ENCODE assay signal across 18 mouse cellular contexts in genomic region chr11:53502039-53502765, GRCm38 (mm10). TPM values are rescaled to one million over a fixed set of nuclear protein-coding genes. Genes with fewer than 3 reads are reported as not detected.
DNase-seq lines count a peak whose midpoint lies in the region; ATAC-seq and TF ChIP-seq lines count a peak whose summit lies in the region.
"Had no signal": no experiment of that assay in that cellular context is flagged by ENCODE, and none has a peak within 500 bp of the region (broad histone marks: within the 10 kb centered on the region; RNA-seq: fewer than 3 reads in every experiment).

No protein-coding gene starts in this region.

- TF ChIP-seq RAD21 in CH12.LX (IDR thresholded peaks at IDR 0.05; ENCODE audit: low read depth, low read length): peak; percentile 55

- no peaks in the 10 kb centered on the region for H3K36me3 ChIP-seq in kidney, postnatal 0 days (ENCODE audit: insufficient read depth, low read length)
- H3K36me3 ChIP-seq in kidney, embryonic 16.5 days (ENCODE audit: insufficient read depth, low read length): no peaks in the 10 kb centered on the region
- H3K36me3 ChIP-seq in lung, postnatal 0 days (ENCODE audit: insufficient read depth, low read length): no peaks in the 10 kb centered on the region
- H3K36me3 ChIP-seq in CH12.LX (replicated peaks in 1 of 2; ENCODE audit: control insufficient read depth in 1 of 2, insufficient read depth in 1 of 2, low read length in 1 of 2): no peaks in the 10 kb centered on the region
- H3K36me3 ChIP-seq: embryonic facial prominence, embryonic 12.5 days; hindbrain, embryonic 12.5 days; limb, embryonic 13.5 days; lung, embryonic 15.5 days; midbrain, embryonic 13.5 days had no signal

- TF ChIP-seq CTCF in kidney, postnatal 0 days (IDR thresholded peaks at IDR 0.05; ENCODE audit: low read depth): peak; percentile 28; the same call in 1 of the 2 replicates
- peak; percentile 44 for TF ChIP-seq CTCF in lung, postnatal 0 days (IDR thresholded peaks at IDR 0.05)
- peak in 1 of 2 experiments; percentile 59; a peak in 2 of 4 replicates for TF ChIP-seq CTCF in CH12.LX (conservative IDR thresholded peaks at IDR 0.05 in 1 of 2, IDR thresholded peaks at IDR 0.05 in 1 of 2; ENCODE audit: low read depth in 2 of 2, low read length in 2 of 2)
- peak; percentile 32; the same call in 1 of the 2 replicates for TF ChIP-seq CTCF in cortical plate, adult 2 months (IDR thresholded peaks at IDR 0.05; ENCODE audit: extremely low read depth, insufficient read depth, low read length)

- H3K4me1 ChIP-seq in kidney, postnatal 0 days (replicated peaks; ENCODE audit: insufficient read depth, low read length): no peaks in the 10 kb centered on the region
- peaks cover 6% of the 10 kb centered on the region; the same call in 1 of the 2 replicates for H3K4me1 ChIP-seq in kidney, embryonic 16.5 days (ENCODE audit: insufficient read depth, low read length)
- no peaks in the 10 kb centered on the region; the same call in none of the 2 replicates for H3K4me1 ChIP-seq in lung, postnatal 0 days (ENCODE audit: insufficient read depth, low read depth, low read length)
- peaks cover 23 to 61% of the 10 kb centered on the region in 2 experiments for H3K4me1 ChIP-seq in CH12.LX (ENCODE audit: control insufficient read depth in 1 of 2, insufficient read depth in 2 of 2)
- H3K4me1 ChIP-seq in cortical plate, adult 2 months (ENCODE audit: control insufficient read depth, insufficient read depth, low read length): peaks cover 4% of the 10 kb centered on the region; the same call in 1 of the 2 replicates

- no peak overlapping the region for H3K4me3 ChIP-seq in kidney, postnatal 0 days (replicated peaks; ENCODE audit: low read depth, low read length)
- H3K4me3 ChIP-seq in kidney, embryonic 16.5 days (ENCODE audit: low read length): no peak overlapping the region
- H3K4me3 ChIP-seq in lung, postnatal 0 days (ENCODE audit: low read depth, low read length): no peak overlapping the region
- no peak overlapping the region for H3K4me3 ChIP-seq in CH12.LX (replicated peaks in 1 of 3; ENCODE audit: low read depth in 2 of 3, low read length in 2 of 3, poor library complexity in 1 of 3)
- H3K4me3 ChIP-seq in cortical plate, adult 2 months (ENCODE audit: insufficient read depth, low read length): no peak overlapping the region
- H3K4me3 ChIP-seq: embryonic facial prominence, embryonic 12.5 days; hindbrain, embryonic 12.5 days; limb, embryonic 13.5 days; lung, embryonic 15.5 days; midbrain, embryonic 13.5 days had no signal

- TF ChIP-seq POLR2A in CH12.LX (IDR thresholded peaks at IDR 0.05; ENCODE audit: low read depth, low read length): no peak
- TF ChIP-seq POLR2A in cortical plate, adult 2 months (IDR thresholded peaks at IDR 0.05; ENCODE audit: extremely low read depth, insufficient read depth, low read length): no peak

- no peak overlapping the region for H3K4me2 ChIP-seq in kidney, postnatal 0 days (ENCODE audit: low read length)
- H3K4me2 ChIP-seq in kidney, embryonic 16.5 days (replicated peaks; ENCODE audit: low read depth, low read length): no peak overlapping the region
- H3K4me2 ChIP-seq in lung, postnatal 0 days (replicated peaks; ENCODE audit: low read depth, low read length): no peak overlapping the region
- no peak overlapping the region for H3K4me2 ChIP-seq in CH12.LX (ENCODE audit: insufficient read depth, low read depth, poor library complexity, severe bottlenecking)
- H3K4me2 ChIP-seq: embryonic facial prominence, embryonic 12.5 days; hindbrain, embryonic 12.5 days; limb, embryonic 13.5 days; lung, embryonic 15.5 days; midbrain, embryonic 13.5 days had no signal

- H3K27ac ChIP-seq in kidney, postnatal 0 days: no peak overlapping the region
- H3K27ac ChIP-seq in kidney, embryonic 16.5 days (ENCODE audit: low read length): no peak overlapping the region
- H3K27ac ChIP-seq in lung, postnatal 0 days (ENCODE audit: low read length): no peak overlapping the region
- no peak overlapping the region for H3K27ac ChIP-seq in CH12.LX (ENCODE audit: insufficient read depth, low read depth)
- H3K27ac ChIP-seq in cortical plate, adult 2 months (ENCODE audit: insufficient read depth, low read length): no peak overlapping the region
- H3K27ac ChIP-seq: embryonic facial prominence, embryonic 12.5 days; hindbrain, embryonic 12.5 days; limb, embryonic 13.5 days; lung, embryonic 15.5 days; midbrain, embryonic 13.5 days had no signal

- H3K9ac ChIP-seq in kidney, postnatal 0 days (ENCODE audit: low read depth, low read length): no peak overlapping the region
- H3K9ac ChIP-seq in kidney, embryonic 16.5 days (replicated peaks; ENCODE audit: low read length): no peak overlapping the region
- H3K9ac ChIP-seq in lung, postnatal 0 days (replicated peaks; ENCODE audit: low read depth): no peak overlapping the region
- H3K9ac ChIP-seq in CH12.LX (ENCODE audit: insufficient read depth, low read depth): no peak overlapping the region
- H3K9ac ChIP-seq: embryonic facial prominence, embryonic 12.5 days; hindbrain, embryonic 12.5 days; limb, embryonic 13.5 days; lung, embryonic 15.5 days; midbrain, embryonic 13.5 days had no signal

- no peak for DNase-seq in kidney, postnatal 0 days (ENCODE audit: low spot score)
- no peak for DNase-seq in lung, postnatal 0 days (ENCODE audit: low spot score)
- no peak for DNase-seq in lung, postnatal 25 days (ENCODE audit: low spot score)
- DNase-seq in CH12.LX (ENCODE audit: extremely low read depth): no peak
- DNase-seq: kidney, adult 11 months; kidney, postnatal 25 days had no signal

- no peaks in the 10 kb centered on the region for H3K79me2 ChIP-seq in CH12.LX (replicated peaks; ENCODE audit: control insufficient read depth, extremely low read depth, insufficient read depth, poor library complexity, severe bottlenecking)

- WGBS in kidney, postnatal 0 days: 68% methylated on average over 8 of the region's 8 CpGs
- 75% methylated on average over 8 of the region's 8 CpGs for WGBS in kidney, embryonic 16.5 days
- WGBS in lung, postnatal 0 days: 74% methylated on average over 8 of the region's 8 CpGs

- dilution Hi-C loops in CH12.LX (cut with MboI; ENCODE audit: extremely low pct_ligation_motif_present, extremely low pct_unique_long_range_greater_than_20kb, low sequenced_read_pairs): no loop called here

- no peaks in the 10 kb centered on the region for H3K27me3 ChIP-seq in kidney, postnatal 0 days (ENCODE audit: insufficient read depth, low read length)
- H3K27me3 ChIP-seq in kidney, embryonic 16.5 days (ENCODE audit: insufficient read depth, low read length): no peaks in the 10 kb centered on the region
- no peaks in the 10 kb centered on the region for H3K27me3 ChIP-seq in lung, postnatal 0 days (replicated peaks; ENCODE audit: insufficient read depth, low read length)
- H3K27me3 ChIP-seq in CH12.LX (replicated peaks): no peaks in the 10 kb centered on the region
- H3K27me3 ChIP-seq: embryonic facial prominence, embryonic 12.5 days; limb, embryonic 13.5 days; lung, embryonic 15.5 days had no signal

- no peak for ATAC-seq in kidney, postnatal 0 days (replicated peaks; ENCODE audit: low FRiP score, low read depth)
- ATAC-seq in kidney, embryonic 16.5 days (ENCODE audit: low FRiP score, low TSS enrichment): no peak
- no peak for ATAC-seq in lung, postnatal 0 days
- no peak for ATAC-seq in CD4-positive, CD25-positive, alpha-beta regulatory T cell, adult 4 months
- ATAC-seq: midbrain, embryonic 13.5 days had no signal

- in situ Hi-C loops in CH12.LX (cut with MboI; ENCODE audit: low pct_ligation_motif_present, low pct_unique_long_range_greater_than_20kb, low sequenced_read_pairs): no loop called here

- TF ChIP-seq EP300 in lung, postnatal 0 days (IDR thresholded peaks at IDR 0.05): no peak
- no peak for TF ChIP-seq EP300 in CH12.LX (IDR thresholded peaks at IDR 0.05; ENCODE audit: low read length)

- H3K9me3 ChIP-seq in kidney, postnatal 0 days (replicated peaks; ENCODE audit: low read length): no peaks in the 10 kb centered on the region
- H3K9me3 ChIP-seq in kidney, embryonic 16.5 days (ENCODE audit: low read length): no peaks in the 10 kb centered on the region
- no peaks in the 10 kb centered on the region for H3K9me3 ChIP-seq in lung, postnatal 0 days (ENCODE audit: low read length)
- no peaks in the 10 kb centered on the region for H3K9me3 ChIP-seq in CH12.LX (replicated peaks; ENCODE audit: low read length)
- H3K9me3 ChIP-seq: embryonic facial prominence, embryonic 12.5 days; hindbrain, embryonic 12.5 days; limb, embryonic 13.5 days; lung, embryonic 15.5 days; midbrain, embryonic 13.5 days had no signal

RNA-seq across cellular contexts. Expression of gene Sept8, which starts 16.9 kb away (rescaled TPM):
- polyA plus RNA-seq in kidney, postnatal 0 days (2015; fragmentation: Nextera tagmentation; extraction: Ambion mirVana): 13.1 and 15.7 TPM in 2 replicates
- polyA plus RNA-seq in kidney, embryonic 16.5 days (2015; fragmentation: Nextera tagmentation; extraction: Ambion mirVana): 25.7 and 25.9 TPM in 2 replicates
- polyA plus RNA-seq in lung, postnatal 0 days (2015; fragmentation: Nextera tagmentation; extraction: Ambion mirVana): 13.9 and 15.5 TPM in 2 replicates
- total RNA-seq in CH12.LX (2012; rRNA removed) (14.9 and 21.9 TPM in 2 replicates), CH12.LX (2014; rRNA removed) (8.2 and 8.5 TPM in 2 replicates)
- polyA plus RNA-seq in CH12.LX (2012; ENCODE audit: insufficient read length, low read depth): 15.2 and 15.3 TPM in 2 replicates
- 379 TPM in 2 replicates for polyA plus RNA-seq in cortical plate, adult 2 months (2012; rRNA removed)
- polyA plus RNA-seq in CD4-positive, CD25-positive, alpha-beta regulatory T cell, adult 4 months (2017; shearing (Covaris generic)): 1 to 10 TPM in 1 of 2 experiments, under 1 TPM in 1; 0.95 to 1.0 TPM

RNA-seq across cellular contexts. Expression of gene Sowaha, which starts 22.1 kb away (rescaled TPM):
- polyA plus RNA-seq in kidney, postnatal 0 days (2015; fragmentation: Nextera tagmentation; extraction: Ambion mirVana): 0.26 and 0.39 TPM in 2 replicates
- 0.17 and 0.23 TPM in 2 replicates for polyA plus RNA-seq in kidney, embryonic 16.5 days (2015; fragmentation: Nextera tagmentation; extraction: Ambion mirVana)
- 0.42 and 0.62 TPM in 2 replicates for polyA plus RNA-seq in lung, postnatal 0 days (2015; fragmentation: Nextera tagmentation; extraction: Ambion mirVana)
- total RNA-seq in CH12.LX (2012; rRNA removed) (not detected in 2 replicates), CH12.LX (2014; rRNA removed) (not detected in 2 replicates)
- not detected in 2 replicates for polyA plus RNA-seq in CH12.LX (2012; ENCODE audit: insufficient read length, low read depth)
- 54.0 and 56.1 TPM in 2 replicates for polyA plus RNA-seq in cortical plate, adult 2 months (2012; rRNA removed)
- not detected for polyA plus RNA-seq in CD4-positive, CD25-positive, alpha-beta regulatory T cell, adult 4 months (2017; shearing (Covaris generic))

RNA-seq across cellular contexts. Expression of gene Gm9945, which starts 22.2 kb away (rescaled TPM):
- not detected in 2 replicates for polyA plus RNA-seq in kidney, postnatal 0 days (2015; fragmentation: Nextera tagmentation; extraction: Ambion mirVana)
- not detected in 2 replicates for polyA plus RNA-seq in kidney, embryonic 16.5 days (2015; fragmentation: Nextera tagmentation; extraction: Ambion mirVana)
- polyA plus RNA-seq in lung, postnatal 0 days (2015; fragmentation: Nextera tagmentation; extraction: Ambion mirVana): not detected in 2 replicates
- total RNA-seq in CH12.LX (2012; rRNA removed) (not detected in 2 replicates), CH12.LX (2014; rRNA removed) (not detected in 2 replicates)
- not detected in 2 replicates for polyA plus RNA-seq in CH12.LX (2012; ENCODE audit: insufficient read length, low read depth)
- 0.48 and 0.81 TPM in 2 replicates for polyA plus RNA-seq in cortical plate, adult 2 months (2012; rRNA removed)
- polyA plus RNA-seq in CD4-positive, CD25-positive, alpha-beta regulatory T cell, adult 4 months (2017; shearing (Covaris generic)): not detected
- total RNA-seq: adrenal gland, postnatal 4 days had no signal
- polyA plus RNA-seq: embryonic facial prominence, embryonic 12.5 days; gonadal fat pad, adult 2 months; heart, embryonic 14.5 days; hindbrain, embryonic 12.5 days; limb, embryonic 13.5 days; lung, embryonic 15.5 days; midbrain, embryonic 13.5 days had no signal

RNA-seq across cellular contexts. Expression of gene Gm9837, which starts 31.9 kb away (rescaled TPM):
- polyA plus RNA-seq in kidney, postnatal 0 days (2015; fragmentation: Nextera tagmentation; extraction: Ambion mirVana): not detected in 2 replicates
- not detected in 2 replicates for polyA plus RNA-seq in kidney, embryonic 16.5 days (2015; fragmentation: Nextera tagmentation; extraction: Ambion mirVana)
- polyA plus RNA-seq in lung, postnatal 0 days (2015; fragmentation: Nextera tagmentation; extraction: Ambion mirVana): not detected in 2 replicates
- total RNA-seq in CH12.LX (2012; rRNA removed) (not detected in 2 replicates), CH12.LX (2014; rRNA removed) (not detected in 2 replicates)
- polyA plus RNA-seq in CH12.LX (2012; ENCODE audit: insufficient read length, low read depth): not detected in 2 replicates
- not detected in 2 replicates for polyA plus RNA-seq in cortical plate, adult 2 months (2012; rRNA removed)
- polyA plus RNA-seq in CD4-positive, CD25-positive, alpha-beta regulatory T cell, adult 4 months (2017; shearing (Covaris generic)): not detected
- total RNA-seq: adrenal gland, postnatal 4 days; layer of hippocampus, postnatal 14 days had no signal
- polyA plus RNA-seq: embryonic facial prominence, embryonic 12.5 days; gonadal fat pad, adult 2 months; heart, embryonic 14.5 days; hindbrain, embryonic 12.5 days; limb, embryonic 13.5 days; lung, embryonic 15.5 days; midbrain, embryonic 13.5 days had no signal

RNA-seq across cellular contexts. Expression of gene Shroom1, which starts 45.2 kb away (rescaled TPM):
- polyA plus RNA-seq in kidney, postnatal 0 days (2015; fragmentation: Nextera tagmentation; extraction: Ambion mirVana): 1.1 and 1.2 TPM in 2 replicates
- 2.1 and 2.5 TPM in 2 replicates for polyA plus RNA-seq in kidney, embryonic 16.5 days (2015; fragmentation: Nextera tagmentation; extraction: Ambion mirVana)
- 0.88 and 1.0 TPM in 2 replicates for polyA plus RNA-seq in lung, postnatal 0 days (2015; fragmentation: Nextera tagmentation; extraction: Ambion mirVana)
- total RNA-seq in CH12.LX (2012; rRNA removed) (not detected in 2 replicates), CH12.LX (2014; rRNA removed) (not detected in 2 replicates)
- polyA plus RNA-seq in CH12.LX (2012; ENCODE audit: insufficient read length, low read depth): not detected in 2 replicates
- polyA plus RNA-seq in cortical plate, adult 2 months (2012; rRNA removed): 6.5 and 6.8 TPM in 2 replicates
- not detected for polyA plus RNA-seq in CD4-positive, CD25-positive, alpha-beta regulatory T cell, adult 4 months (2017; shearing (Covaris generic))

Comparison
In these comparisons a context has a peak if more than half of its experiments do, and no peak if none do; other contexts are left out.
1. RNA of gene Sept8, which starts 16.9 kb away (polyA plus RNA-seq): 379 TPM in cortical plate, adult 2 months; 25.7 to 25.9 TPM in kidney, embryonic 16.5 days, 15.2 to 15.3 TPM in CH12.LX, 13.9 to 15.5 TPM in lung, postnatal 0 days, 13.1 to 15.7 TPM in kidney, postnatal 0 days and 0.95 to 1.0 TPM in CD4-positive, CD25-positive, alpha-beta regulatory T cell, adult 4 months; every median in the first group is over 10 times any median in the second.
2. RNA of gene Sowaha, which starts 22.1 kb away (polyA plus RNA-seq): 54.0 to 56.1 TPM in cortical plate, adult 2 months; 0.42 to 0.62 TPM in lung, postnatal 0 days, 0.26 to 0.39 TPM in kidney, postnatal 0 days, 0.17 to 0.23 TPM in kidney, embryonic 16.5 days, not detected in CH12.LX and not detected in CD4-positive, CD25-positive, alpha-beta regulatory T cell, adult 4 months; every median in the first group is over 10 times any median in the second.